Mouse (Mus musculus): Measurements from ENCODE around the gene 2210010C04Rik.
"Not testable (repeated sequence)": the region's sequence is repeated elsewhere in the genome, so short reads cannot be mapped to it uniquely, and the experiment has no call there.

2210010C04Rik gene

DNA sequence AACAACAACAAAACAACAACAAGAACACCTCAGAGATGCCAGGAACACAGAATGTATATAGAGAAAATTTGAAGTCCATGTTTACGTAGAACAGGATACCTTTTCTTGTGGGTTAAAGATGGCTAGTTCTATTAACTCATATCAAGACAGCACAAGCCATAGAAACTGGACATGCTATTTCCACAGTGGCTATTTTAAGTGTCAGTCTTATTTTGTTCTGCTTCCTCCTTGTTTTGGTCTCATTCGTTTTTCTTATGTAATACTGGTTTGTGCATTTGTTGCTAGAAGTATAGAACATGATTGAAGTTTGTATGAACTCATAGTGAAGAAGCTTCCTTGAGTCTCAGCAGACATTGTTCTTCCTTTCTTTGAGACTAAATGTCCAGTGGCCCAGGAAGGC lies 16.2 kb downstream of the 2210010C04Rik start:
- DNase-seq (ENCODE audit: low spot score) = no peak

DNA sequence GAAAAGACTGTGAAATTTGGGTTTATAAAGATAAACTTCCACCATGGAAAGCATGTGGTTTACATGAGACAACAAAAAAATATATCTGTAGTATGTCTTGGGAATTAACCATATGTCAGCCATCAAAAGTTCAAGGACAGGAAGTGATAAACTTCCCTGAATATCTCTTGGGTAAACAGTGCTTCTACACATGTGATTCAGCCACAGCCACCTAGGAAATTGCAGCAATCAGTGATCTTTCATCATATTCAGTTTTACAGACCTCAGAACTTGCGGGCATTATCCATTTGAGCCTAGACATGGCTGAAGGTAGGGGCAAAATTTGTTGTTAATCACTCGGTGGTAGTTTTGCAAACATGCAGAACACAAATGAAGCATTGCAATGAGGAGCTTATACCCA lies 16.7 kb downstream of the 2210010C04Rik start:
- DNase-seq (ENCODE audit: low spot score) = no peak

GRCm38 (mm10) chr6:41015065-41015464 lies 20.2 kb downstream of the 2210010C04Rik start:
- no peak for DNase-seq (ENCODE audit: low spot score)

GRCm38 (mm10) chr6:40999379-40999778 lies 35.9 kb downstream of the 2210010C04Rik start, which contains the start of gene Gm2663:
Gene Gm2663, minus strand, starts transcription at chr6:40999479.
- DNase-seq (ENCODE audit: low spot score) = not testable (repeated sequence)
